Mouse (Mus musculus) CH12.LX (cell line): ENCODE measurements around the gene Shisa8. TPM values are rescaled to one million over a fixed set of nuclear protein-coding genes. Genes with fewer than 3 reads are reported as not detected.
A peak's percentile ranks its signal among the peaks of the same experiment; 100 is the strongest.

Source experiments
- DNase-seq: peaks from one replicate; pipeline ENCODE4 v3.0.0-alpha.2; 2013; ENCODE audit errors: extremely low read depth
- H3K27ac ChIP-seq: 2 replicates; pipeline ENCODE4 v1.5.1; 2012; ENCODE audit warnings: low read depth, mild to moderate bottlenecking, control low read depth, moderate library complexity; ENCODE audit not compliant: insufficient read depth
- H3K27me3 ChIP-seq: replicated peaks from 2 replicates; pipeline ENCODE3; 2012; ENCODE audit warnings: inconsistent platforms
- H3K36me3 ChIP-seq, 2 experiments: replicated peaks in 1 of 2; 2 replicates each; pipeline versions ENCODE3 to v1.6.1; 2012; ENCODE audit warnings: inconsistent platforms in 1 of 2, low read length in 1 of 2, mild to moderate bottlenecking in 1 of 2, mixed read lengths in 1 of 2, moderate library complexity in 1 of 2; ENCODE audit not compliant: control insufficient read depth in 1 of 2, insufficient read depth in 1 of 2
- H3K4me1 ChIP-seq, 2 experiments: 2 replicates each; pipeline ENCODE4 v1.6.1; 2012; ENCODE audit warnings: inconsistent platforms in 1 of 2, moderate library complexity in 1 of 2; ENCODE audit not compliant: insufficient read depth in 2 of 2, control insufficient read depth in 1 of 2
- H3K4me2 ChIP-seq: 2 replicates; pipeline ENCODE4 v1.6.1; 2012; ENCODE audit warnings: low read depth, mild to moderate bottlenecking, control low read depth; ENCODE audit not compliant: poor library complexity, insufficient read depth, severe bottlenecking
- H3K4me3 ChIP-seq, 3 experiments: fragments of 150-350 bp in 1 of 3; sonication (generic) in 1 of 3; replicated peaks in 1 of 3; 2 replicates each; pipeline versions ENCODE3 to v1.5.1; 2011 to 2012; ENCODE audit warnings: low read depth in 2 of 3, low read length in 2 of 3, mild to moderate bottlenecking in 2 of 3, moderate library complexity in 2 of 3, control low read depth in 1 of 3, improper control_type of control experiment in 1 of 3, inconsistent platforms in 1 of 3, mixed read lengths in 1 of 3; ENCODE audit not compliant: poor library complexity in 1 of 3
- H3K79me2 ChIP-seq: replicated peaks from 2 replicates; pipeline ENCODE4 v1.6.1; 2012; ENCODE audit warnings: mild to moderate bottlenecking, moderate library complexity; ENCODE audit not compliant: control insufficient read depth, poor library complexity, insufficient read depth, severe bottlenecking; ENCODE audit errors: extremely low read depth
- H3K9ac ChIP-seq: 2 replicates; pipeline ENCODE4 v1.6.1; 2012; ENCODE audit warnings: low read depth, mild to moderate bottlenecking, control low read depth, moderate library complexity; ENCODE audit not compliant: insufficient read depth
- H3K9me3 ChIP-seq: replicated peaks from 2 replicates; pipeline ENCODE3; 2012; ENCODE audit warnings: low read length, inconsistent platforms, mixed read lengths
- BHLHE40 ChIP-seq: IDR thresholded peaks from 2 replicates; pipeline ENCODE4 v1.6.1; 2011; ENCODE audit warnings: mild to moderate bottlenecking, low read depth, low read length, improper control_type of control experiment
- CHD1 ChIP-seq: IDR thresholded peaks from 2 replicates; pipeline ENCODE4 v1.6.1; 2012; ENCODE audit warnings: low read depth, low read length, improper control_type of control experiment, inconsistent platforms
- CHD2 ChIP-seq: IDR thresholded peaks from 2 replicates; pipeline ENCODE4 v1.6.1; 2011; ENCODE audit warnings: low read length, improper control_type of control experiment
- E2F4 ChIP-seq: IDR thresholded peaks from 2 replicates; pipeline ENCODE4 v1.6.1; 2011; ENCODE audit warnings: low read depth, low read length, improper control_type of control experiment; ENCODE audit not compliant: insufficient replicate concordance
- ELF1 ChIP-seq: IDR thresholded peaks from 2 replicates; pipeline ENCODE4 v1.6.1; 2014; ENCODE audit warnings: low read depth, mild to moderate bottlenecking, inconsistent platforms, low read length, improper control_type of control experiment
- HCFC1 ChIP-seq: IDR thresholded peaks from 2 replicates; pipeline ENCODE4 v1.6.1; 2012; ENCODE audit warnings: low read depth, mild to moderate bottlenecking, inconsistent platforms, low read length, improper control_type of control experiment
- IRF4 ChIP-seq: IDR thresholded peaks from 2 replicates; pipeline ENCODE4 v1.6.1; 2014; ENCODE audit warnings: low read depth, mild to moderate bottlenecking, inconsistent platforms, low read length, improper control_type of control experiment
- JUN ChIP-seq: IDR thresholded peaks from 2 replicates; pipeline ENCODE4 v1.6.1; 2011; ENCODE audit warnings: low read depth, mild to moderate bottlenecking, low read length, improper control_type of control experiment, moderate library complexity; ENCODE audit not compliant: insufficient read depth
- JUND ChIP-seq: conservative IDR thresholded peaks from 2 replicates; pipeline ENCODE4 v1.6.1; 2011; ENCODE audit warnings: low read depth, low read length, improper control_type of control experiment
- KAT2A ChIP-seq: IDR thresholded peaks from 2 replicates; pipeline ENCODE4 v1.6.1; 2012; ENCODE audit warnings: low read length, improper control_type of control experiment, inconsistent platforms; ENCODE audit not compliant: insufficient replicate concordance
- MAX ChIP-seq: IDR thresholded peaks from 2 replicates; pipeline ENCODE4 v1.6.1; 2011; ENCODE audit warnings: low read length, improper control_type of control experiment
- MAZ ChIP-seq: IDR thresholded peaks from 2 replicates; pipeline ENCODE4 v1.6.1; 2012; ENCODE audit warnings: low read depth, mild to moderate bottlenecking, inconsistent platforms, low read length, improper control_type of control experiment, moderate library complexity
- MXI1 ChIP-seq: IDR thresholded peaks from 2 replicates; pipeline ENCODE4 v1.6.1; 2011; ENCODE audit warnings: mild to moderate bottlenecking, low read depth, low read length, improper control_type of control experiment
- MYC ChIP-seq: IDR thresholded peaks from 2 replicates; pipeline ENCODE4 v1.6.1; 2011; ENCODE audit warnings: low read depth, mild to moderate bottlenecking, improper control_type of control experiment, low read length
- NELFE ChIP-seq: IDR thresholded peaks from 2 replicates; pipeline ENCODE4 v1.6.1; 2011; ENCODE audit warnings: low read depth, low read length, improper control_type of control experiment
- NRF1 ChIP-seq: IDR thresholded peaks from 2 replicates; pipeline ENCODE4 v1.6.1; 2014; ENCODE audit warnings: low read depth, mild to moderate bottlenecking, inconsistent platforms, low read length, improper control_type of control experiment, moderate library complexity
- PAX5 ChIP-seq: IDR thresholded peaks from 2 replicates; pipeline ENCODE4 v1.6.1; 2012; ENCODE audit warnings: low read length, inconsistent platforms, mixed read lengths
- POLR2A ChIP-seq: IDR thresholded peaks from 2 replicates; pipeline ENCODE4 v1.6.1; 2011; ENCODE audit warnings: low read depth, mild to moderate bottlenecking, improper control_type of control experiment, low read length
- SIN3A ChIP-seq: IDR thresholded peaks from 2 replicates; pipeline ENCODE4 v1.6.1; 2012; ENCODE audit warnings: low read length, improper control_type of control experiment, inconsistent platforms
- TCF12 ChIP-seq: IDR thresholded peaks from 2 replicates; pipeline ENCODE4 v1.6.1; 2014; ENCODE audit warnings: low read depth, mild to moderate bottlenecking, inconsistent platforms, low read length, improper control_type of control experiment
- ZMIZ1 ChIP-seq: IDR thresholded peaks from 2 replicates; pipeline ENCODE4 v1.6.1; 2012; ENCODE audit warnings: low read depth, mild to moderate bottlenecking, inconsistent platforms, low read length, improper control_type of control experiment
- dilution Hi-C: fragments of 300-500 bp; cut with MboI; formaldehyde crosslinking; loops from 2 replicates; pipeline ENCODE4 v1.14.3; 2020; ENCODE audit warnings: low sequenced_read_pairs; ENCODE audit not compliant: extremely low pct_unique_long_range_greater_than_20kb, extremely low pct_ligation_motif_present
- in situ Hi-C: fragments of 300-500 bp; cut with MboI; formaldehyde crosslinking; loops from 3 replicates; pipeline ENCODE4 v1.14.3; 2019; ENCODE audit warnings: low sequenced_read_pairs, low pct_ligation_motif_present, low pct_unique_long_range_greater_than_20kb, mixed read lengths
- polyA plus RNA-seq: library from polyadenylated mRNA; unstranded; fragments of >175 nt; gene quantifications from 2 replicates; pipeline ENCODE4 v1.2.1, GENCODE M21; 2012; ENCODE audit warnings: low read depth; ENCODE audit not compliant: insufficient read length
- total RNA-seq, 2 experiments: library from RNA; depleted of rRNA; stranded (reverse); fragments of 300-350 nt in 1 of 2; fragments of >200 nt in 1 of 2; gene quantifications; 2 replicates each; pipeline ENCODE4 v1.2.3; 2012 to 2014

Shisa8 gene
- total and polyA plus RNA-seq, 3 experiments, result 83.4 to 159 (median 103) TPM

DNA sequence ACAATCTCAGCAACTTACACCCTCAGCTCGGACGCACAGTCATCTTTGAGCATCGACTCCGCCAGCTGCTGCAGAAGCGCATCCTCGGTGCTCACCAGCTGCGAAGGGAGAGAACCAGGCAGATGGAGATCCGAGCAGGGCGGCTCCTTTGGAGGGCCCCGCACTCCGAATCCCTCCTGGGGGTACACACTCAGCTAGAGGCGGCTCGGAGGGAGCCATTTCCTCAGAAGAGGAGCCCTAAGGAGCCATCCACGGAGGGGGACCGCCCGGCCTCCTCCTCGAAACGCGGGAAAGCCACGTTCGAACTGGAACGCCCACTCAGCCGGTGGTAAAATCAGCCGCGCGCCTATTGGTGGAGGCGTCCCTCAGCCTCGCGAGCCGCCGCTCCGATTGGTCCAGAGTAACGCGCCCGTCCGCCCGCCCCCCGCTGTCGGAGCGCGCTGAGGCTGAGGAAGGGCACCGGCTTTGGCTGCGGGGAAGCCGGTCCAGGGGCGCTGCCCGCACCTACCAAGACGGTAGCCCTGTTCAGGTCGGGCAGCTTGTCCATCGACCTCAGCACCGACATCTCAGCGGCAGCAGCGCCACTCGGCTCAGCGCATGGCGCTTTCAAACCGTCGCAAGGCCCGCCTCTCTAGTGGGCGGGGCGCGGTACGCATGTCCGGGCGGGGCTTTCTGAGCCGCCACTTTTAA lies 31.6 kb upstream of the Shisa8 start, which contains the start of gene Cenpm:
TSS of gene Cenpm (minus strand) at position 634 of the 690 bp plus-strand sequence.
- TF ChIP-seq ZMIZ1 (peak; percentile 71; the same call in 1 of the 2 replicates), ELF1 (peak; percentile 41; the same call in 1 of the 2 replicates), IRF4 (0 out of 2 replicates have a peak, but pooled peaks have one; percentile 17), NELFE (peak; percentile 61; the same call in 1 of the 2 replicates), E2F4 (0 out of 2 replicates have a peak, but pooled peaks have one; percentile 65), MAX (peak; percentile 72), BHLHE40 (no peak), POLR2A (peak; percentile 65), JUND (no peak), SIN3A (peak; percentile 88), MAZ (no peak), MYC (peak; percentile 59; the same call in 1 of the 2 replicates), JUN (no peak), CHD2 (peak; percentile 70), KAT2A (no peak), NRF1 (peak; percentile 78), HCFC1 (peak; percentile 40), MXI1 (peak; percentile 80; the same call in 1 of the 2 replicates), PAX5 (no peak), TCF12 (peak; percentile 32; the same call in 1 of the 2 replicates)
- peak; percentile 91 for DNase-seq
- peak within 1 kb of the TSS; percentile 87 for H3K27ac ChIP-seq
- in situ Hi-C loops (loop anchor here (10.0 kb wide), 1 partner anchor 179 kb away; the partner anchor contains the start of gene Mei1), dilution Hi-C loops (no loop called here)
- H3K9me3 ChIP-seq, result no peaks in the 10 kb centered on the region
- H3K27me3 ChIP-seq, result no peaks in the 10 kb centered on the region
- peak within 1 kb of the TSS; percentile 82 for H3K4me2 ChIP-seq
- H3K4me1 ChIP-seq, result peaks cover 0 to 13% of the 10 kb centered on the region in 2 experiments; a peak in 3 of 4 replicates
- H3K9ac ChIP-seq, result peak within 1 kb of the TSS; percentile 72
- peaks cover 7 to 21% of the 10 kb centered on the region in 2 experiments for H3K36me3 ChIP-seq
- H3K4me3 ChIP-seq, result peak within 1 kb of the TSS; percentile 70 to 94 (median 79)
- peaks cover 4% of the 10 kb centered on the region; the same call in 1 of the 2 replicates for H3K79me2 ChIP-seq

DNA sequence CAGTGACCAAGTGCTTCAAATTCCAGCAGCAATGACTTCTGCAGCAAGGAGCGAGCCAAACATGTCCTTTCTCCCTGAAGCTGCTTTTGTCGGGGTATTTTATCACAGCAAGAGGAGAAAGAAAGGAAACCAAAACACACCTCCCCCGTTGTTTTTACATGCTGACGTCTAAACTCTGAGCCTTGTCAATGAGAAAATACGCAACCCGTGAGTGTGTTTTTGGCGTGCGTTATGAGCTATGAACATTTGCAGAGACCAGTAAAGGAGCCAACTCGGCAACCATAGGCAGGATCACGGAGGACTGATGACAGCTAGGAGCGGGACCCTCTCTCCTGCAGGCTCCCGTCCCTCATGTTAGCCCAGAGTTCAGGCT lies 31.1 kb upstream of the Shisa8 start:
- Histone ChIP-seq H3K9me3 (no peaks in the 10 kb centered on the region), H3K36me3 (peaks cover 13 to 26% of the 10 kb centered on the region in 2 experiments), H3K4me3 (peak overlapping the region; percentile 70 to 94 (median 79)), H3K27me3 (no peaks in the 10 kb centered on the region), H3K4me2 (peak overlapping the region; percentile 62), H3K79me2 (peaks cover 4% of the 10 kb centered on the region; the same call in 1 of the 2 replicates), H3K9ac (peak overlapping the region; percentile 67), H3K4me1 (peaks cover 0 to 13% of the 10 kb centered on the region in 2 experiments; a peak in 3 of 4 replicates), H3K27ac (peak overlapping the region; percentile 54)
- dilution Hi-C loops, result no loop called here
- in situ Hi-C loops, result loop anchor here (10.0 kb wide), 1 partner anchor 179 kb away; the partner anchor contains the start of gene Mei1
- DNase-seq, result no peak
- TF ChIP-seq CHD1, result no peak
- TF ChIP-seq NELFE, result 0 out of 2 replicates have a peak, but pooled peaks have one; percentile 1
- TF ChIP-seq HCFC1, result peak; percentile 50
